Mouse (Mus musculus) testis, postnatal 10 days (tissue): Measurements from ENCODE around the gene Ppp1r9b.

Source experiments
- DNase-seq: peaks from one replicate; pipeline ENCODE4 v3.0.0; 2021; ENCODE audit warnings: low spot score

The Ppp1r9b gene

GRCm38 (mm10) chr11:95046980-95047680, 56.3 kb downstream of the Ppp1r9b start:
- peak; percentile 68 for DNase-seq

- DNase-seq: no peak
These were observed 62.2 kb downstream of the Ppp1r9b start for GRCm38 (mm10) chr11:95053062-95053461.
